Mouse (Mus musculus): ENCODE measurements around the gene Flrt3. TPM values are rescaled to one million over a fixed set of nuclear protein-coding genes. Genes with fewer than 3 reads are reported as not detected.

The Flrt3 gene
- total RNA-seq (2012; rRNA removed) (not detected in 2 replicates), polyA plus RNA-seq (2012; ENCODE audit: insufficient read depth in 1 of 2, insufficient read length in 2 of 2, low read depth in 1 of 2, low replicate concordance in 2 of 2, missing spikeins in 1 of 2) (not detected)

DNA sequence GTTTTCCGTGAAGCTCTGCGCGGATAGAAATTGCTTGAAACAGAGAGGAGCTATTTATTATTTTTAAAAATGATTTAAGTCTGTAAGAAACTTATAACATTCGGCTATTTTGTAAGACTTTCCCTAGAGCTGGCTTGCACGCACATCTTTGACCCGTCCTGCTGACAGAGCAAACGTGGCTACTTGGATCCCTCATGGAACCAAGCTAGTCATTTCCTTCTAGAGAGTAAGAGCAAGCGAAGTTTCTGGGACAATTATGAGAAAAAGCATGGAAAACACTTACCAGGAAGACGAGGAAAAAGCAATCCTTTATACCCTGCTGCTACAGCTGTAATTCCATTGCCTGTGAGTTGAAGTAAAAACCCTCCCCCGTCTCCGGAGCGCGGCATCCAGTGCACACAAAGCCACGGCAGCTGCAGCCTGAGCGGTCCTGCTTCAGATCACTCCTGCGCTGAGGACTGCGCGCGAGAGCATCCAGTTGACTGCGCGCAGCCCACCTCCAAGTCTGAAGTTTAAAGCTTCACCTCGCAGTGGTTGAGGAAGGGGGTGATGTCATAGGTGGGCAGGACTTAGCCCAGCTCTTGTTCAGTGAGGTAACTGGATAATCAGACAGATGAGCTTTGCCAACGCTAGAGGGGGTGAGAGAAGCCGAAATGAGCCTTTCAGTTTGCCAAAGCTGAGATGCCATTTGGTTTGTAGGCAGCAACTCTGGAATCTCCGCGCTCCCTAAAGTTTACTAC, at the start of gene Flrt3:
Gene Flrt3 (minus strand): TSS at position 507 of the 740 bp plus-strand sequence.
- no peak within 1 kb of the TSS for H3K27ac ChIP-seq (ENCODE audit: control insufficient read depth, low read depth, low read length)
- H3K4me1 ChIP-seq (ENCODE audit: control insufficient read depth in 1 of 2, insufficient read depth in 2 of 2, low read length in 2 of 2), result no peaks in the 10 kb centered on the region
- DNase-seq (ENCODE audit: low read depth, low spot score), result peak; percentile 1
- TF ChIP-seq USF2 (IDR thresholded peaks at IDR 0.05; ENCODE audit: borderline replicate concordance in 1 of 2, insufficient read depth in 1 of 2, low read depth in 1 of 2, low read length in 2 of 2) (no peak), CHD1 (IDR thresholded peaks at IDR 0.05; ENCODE audit: low read depth, low read length) (no peak), MXI1 (IDR thresholded peaks at IDR 0.05; ENCODE audit: low read depth, low read length) (no peak), EP300 (IDR thresholded peaks at IDR 0.05; ENCODE audit: low read depth in 1 of 2, low read length in 2 of 2) (no peak), RCOR1 (IDR thresholded peaks at IDR 0.05; ENCODE audit: low read depth, low read length) (no peak), ZMIZ1 (IDR thresholded peaks at IDR 0.05; ENCODE audit: low read depth, low read length) (no peak), UBTF (IDR thresholded peaks at IDR 0.05; ENCODE audit: borderline replicate concordance, insufficient read depth, low read depth, low read length) (no peak), E2F4 (IDR thresholded peaks at IDR 0.05; ENCODE audit: borderline replicate concordance, low read depth, low read length) (no peak), ZKSCAN1 (IDR thresholded peaks at IDR 0.05; ENCODE audit: low read depth, low read length) (no peak), TCF12 (IDR thresholded peaks at IDR 0.05; ENCODE audit: low read depth, low read length) (no peak), MAFK (IDR thresholded peaks at IDR 0.05; ENCODE audit: borderline replicate concordance, low read depth, low read length) (no peak), ZNF384 (IDR thresholded peaks at IDR 0.05; ENCODE audit: low read depth, low read length) (no peak), USF1 (IDR thresholded peaks at IDR 0.05; ENCODE audit: low read depth, low read length) (no peak), JUND (IDR thresholded peaks at IDR 0.05; ENCODE audit: low read depth, low read length) (no peak), MYC (IDR thresholded peaks at IDR 0.05; ENCODE audit: low read depth, low read length) (no peak), TBP (IDR thresholded peaks at IDR 0.05; ENCODE audit: low read depth, low read length) (no peak), POLR2A (IDR thresholded peaks at IDR 0.05; ENCODE audit: control insufficient read depth in 1 of 2, insufficient read depth in 1 of 2, low read depth in 1 of 2, low read length in 2 of 2, poor library complexity in 1 of 2) (no peak)
- no peaks in the 10 kb centered on the region for H3K36me3 ChIP-seq (ENCODE audit: control insufficient read depth in 1 of 2, insufficient read depth in 2 of 2, low read length in 2 of 2)
- H3K9ac ChIP-seq (ENCODE audit: control insufficient read depth, low read depth, low read length, poor library complexity, severe bottlenecking), result no peak within 1 kb of the TSS
- H3K79me2 ChIP-seq (ENCODE audit: control insufficient read depth, insufficient read depth, low read length, poor library complexity), result no peaks in the 10 kb centered on the region
- no peaks in the 10 kb centered on the region for H3K9me3 ChIP-seq (replicated peaks; ENCODE audit: insufficient read depth, low read length)
- H3K4me3 ChIP-seq (ENCODE audit: control insufficient read depth in 1 of 2, insufficient read depth in 1 of 2, low read depth in 2 of 2, low read length in 2 of 2), result no peak within 1 kb of the TSS
- H3K27me3 ChIP-seq (ENCODE audit: control insufficient read depth in 1 of 2, insufficient read depth in 2 of 2, low read length in 2 of 2), result no peaks in the 10 kb centered on the region

DNA sequence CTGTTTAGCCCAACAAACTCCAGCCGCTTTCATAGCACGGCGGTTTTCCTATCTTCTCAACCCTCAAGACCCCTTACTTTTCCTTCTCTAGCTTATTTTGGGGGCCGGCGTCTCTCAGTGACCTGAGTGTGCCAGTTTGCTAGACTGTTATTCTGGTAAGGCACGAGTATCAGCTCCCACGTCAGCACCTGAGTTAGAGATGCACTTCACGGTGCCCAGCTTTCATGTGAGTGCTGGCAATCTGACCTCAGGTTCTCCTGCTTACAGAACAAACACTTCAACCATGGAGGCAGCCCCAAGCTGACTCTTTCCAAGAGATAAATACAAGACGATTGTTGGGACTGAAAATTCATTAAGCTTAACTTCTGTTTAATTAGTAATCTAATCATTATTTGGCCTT, 46.1 kb upstream of the Flrt3 start:
- TF ChIP-seq UBTF (IDR thresholded peaks at IDR 0.05; ENCODE audit: borderline replicate concordance, insufficient read depth, low read depth, low read length), result no peak
- TF ChIP-seq CHD2 (IDR thresholded peaks at IDR 0.05; ENCODE audit: low read length), result no peak
- no peak for TF ChIP-seq USF1 (IDR thresholded peaks at IDR 0.05; ENCODE audit: low read depth, low read length)
- TF ChIP-seq MYC (IDR thresholded peaks at IDR 0.05; ENCODE audit: low read depth, low read length), result no peak
- TF ChIP-seq POLR2AphosphoS5 (IDR thresholded peaks at IDR 0.05; ENCODE audit: borderline replicate concordance, low read depth, low read length), result no peak
- no peak for TF ChIP-seq NELFE (IDR thresholded peaks at IDR 0.05; ENCODE audit: low read depth, low read length)
- TF ChIP-seq USF2 (IDR thresholded peaks at IDR 0.05; ENCODE audit: borderline replicate concordance in 1 of 2, insufficient read depth in 1 of 2, low read depth in 1 of 2, low read length in 2 of 2), result no peak
- TF ChIP-seq ZKSCAN1 (IDR thresholded peaks at IDR 0.05; ENCODE audit: low read depth, low read length), result no peak
- TF ChIP-seq POLR2AphosphoS2 (IDR thresholded peaks at IDR 0.05; ENCODE audit: low read length), result no peak
- TF ChIP-seq SMC3 (IDR thresholded peaks at IDR 0.05; ENCODE audit: low read depth, low read length), result no peak
- no peak for TF ChIP-seq TCF12 (IDR thresholded peaks at IDR 0.05; ENCODE audit: low read depth, low read length)
- TF ChIP-seq ZNF384 (IDR thresholded peaks at IDR 0.05; ENCODE audit: low read depth, low read length), result no peak
- no peak for TF ChIP-seq RCOR1 (IDR thresholded peaks at IDR 0.05; ENCODE audit: low read depth, low read length)
- TF ChIP-seq ZC3H11A (IDR thresholded peaks at IDR 0.05; ENCODE audit: low read depth, low read length), result no peak
- Histone ChIP-seq H3K4me3 (ENCODE audit: control insufficient read depth in 1 of 2, insufficient read depth in 1 of 2, low read depth in 2 of 2, low read length in 2 of 2) (no peak overlapping the region), H3K27me3 (ENCODE audit: control insufficient read depth in 1 of 2, insufficient read depth in 2 of 2, low read length in 2 of 2) (no peaks in the 10 kb centered on the region)

More for the DNA sequence above, 46.1 kb upstream of the Flrt3 start:
- Histone ChIP-seq H3K9ac (ENCODE audit: control insufficient read depth, low read depth, low read length, poor library complexity, severe bottlenecking) (no peak overlapping the region), H3K79me2 (ENCODE audit: control insufficient read depth, insufficient read depth, low read length, poor library complexity) (no peaks in the 10 kb centered on the region), H3K27ac (ENCODE audit: control insufficient read depth, low read depth, low read length) (no peak overlapping the region), H3K9me3 (replicated peaks; ENCODE audit: insufficient read depth, low read length) (no peaks in the 10 kb centered on the region), H3K36me3 (ENCODE audit: control insufficient read depth in 1 of 2, insufficient read depth in 2 of 2, low read length in 2 of 2) (no peaks in the 10 kb centered on the region), H3K4me1 (ENCODE audit: control insufficient read depth in 1 of 2, insufficient read depth in 2 of 2, low read length in 2 of 2) (no peaks in the 10 kb centered on the region)
- no peak for DNase-seq (ENCODE audit: low read depth, low spot score)
